Mouse (Mus musculus): ENCODE measurements at regions not wholly inside any gene's neighbourhood (a gene's known extent, or its start where the extent isn't known, plus 50 kb on each side); places are given as distances from the start of the nearest gene placed in this dataset.
A peak's percentile ranks its signal among the peaks of the same experiment; 100 is the strongest.

DNA sequence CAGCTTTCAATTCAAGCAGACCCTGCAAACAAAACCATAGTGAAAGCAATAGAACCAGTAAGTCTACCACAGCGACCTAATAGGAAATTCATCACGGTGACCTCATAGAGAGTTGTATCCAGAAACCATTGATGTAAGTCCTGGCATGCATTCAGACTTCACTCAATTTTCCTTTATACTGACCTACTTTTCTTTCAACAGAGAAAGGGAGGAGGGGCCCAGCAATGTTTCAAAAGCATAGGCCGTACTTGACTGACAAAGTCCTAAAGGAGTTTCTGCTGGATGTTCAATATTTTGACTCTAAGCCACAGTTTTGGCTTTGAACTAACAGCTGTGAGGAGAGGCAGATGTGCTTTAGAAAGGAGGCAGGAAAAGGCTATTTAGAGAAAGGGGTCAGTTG lies 88.4 kb downstream of the AI593442 start:
- intact Hi-C loops (cut with DNase I): no loop called here
- no peak for DNase-seq (ENCODE audit: extremely low spot score in 1 of 2, low spot score in 2 of 2)

DNA sequence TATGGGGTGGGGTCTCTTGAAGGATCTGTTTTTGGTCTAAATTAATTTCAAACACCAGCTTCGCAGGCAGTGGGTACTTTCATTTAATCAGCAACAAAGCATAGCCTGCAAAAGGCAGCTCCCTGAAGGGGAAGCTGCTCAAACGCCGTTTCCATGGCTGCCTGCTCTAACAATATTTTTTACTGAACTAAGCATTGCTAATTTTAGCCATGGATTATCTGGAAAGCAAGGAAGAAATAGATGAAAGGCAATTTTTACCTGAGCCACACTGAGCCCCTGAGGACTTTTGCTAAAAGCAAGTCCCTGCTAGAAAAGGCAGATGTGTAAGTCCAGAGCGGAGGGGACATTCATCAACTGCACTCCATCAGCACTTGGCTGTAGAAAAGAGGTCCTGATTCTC lies 105.5 kb downstream of the AI593442 start:
- intact Hi-C loops (cut with DNase I): no loop called here
- DNase-seq (ENCODE audit: extremely low spot score in 1 of 2, low spot score in 2 of 2): peak in 1 of 2 experiments; percentile 26

DNA sequence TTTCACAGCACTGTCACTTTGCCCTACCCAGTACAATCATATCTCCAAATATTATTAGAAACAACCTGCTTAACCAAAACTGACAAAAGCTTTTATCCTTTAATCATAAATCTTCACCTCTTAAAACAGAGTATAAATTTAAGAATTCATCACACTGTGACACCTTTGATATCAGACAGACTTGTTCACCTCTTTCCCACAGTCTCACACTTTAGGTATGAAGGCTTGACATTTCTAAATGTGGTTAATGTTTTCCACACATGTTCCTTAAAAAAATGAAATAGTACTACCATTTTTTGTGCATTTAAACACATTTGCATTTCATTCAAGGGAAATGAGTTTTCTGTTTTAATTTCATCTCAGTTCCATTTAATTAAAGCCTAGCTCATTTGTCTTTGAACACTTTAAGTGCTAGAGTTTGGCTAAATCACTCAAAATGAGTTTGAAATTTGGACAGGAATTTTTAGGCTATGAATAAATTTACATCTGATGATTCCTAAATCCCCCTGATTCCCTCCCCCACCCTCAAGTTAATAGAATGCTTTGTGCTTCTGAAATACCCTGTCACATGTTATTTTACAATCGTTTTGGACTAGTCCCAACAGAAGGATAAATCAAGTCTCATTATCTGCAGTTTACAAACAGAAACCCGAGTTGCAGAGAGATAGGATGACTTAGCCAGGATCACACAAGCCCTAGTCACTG lies 127.9 kb downstream of the AI593442 start:
- DNase-seq (ENCODE audit: extremely low spot score in 1 of 2, low spot score in 2 of 2): no peak
- intact Hi-C loops (cut with DNase I): no loop called here

DNA sequence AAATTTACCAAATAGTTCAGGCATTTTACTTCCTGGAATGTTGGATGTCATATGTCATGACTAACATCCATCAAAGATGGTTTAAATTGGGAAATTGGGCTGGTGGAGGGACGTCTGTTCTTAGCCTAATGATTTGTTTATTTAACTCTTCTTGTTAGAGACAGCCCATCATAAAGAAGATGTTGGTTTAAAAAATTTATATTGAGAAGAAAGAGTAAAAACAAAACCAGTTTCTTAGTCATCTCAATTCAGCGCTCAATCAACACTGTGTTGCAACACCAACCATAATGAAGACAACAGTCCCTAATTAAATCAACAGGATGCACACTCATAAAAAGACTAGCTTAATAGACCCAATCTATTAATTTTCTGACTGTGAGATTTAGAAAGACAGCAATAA lies 133.5 kb downstream of the AI593442 start:
- no peak for DNase-seq (ENCODE audit: extremely low spot score in 1 of 2, low spot score in 2 of 2)
- intact Hi-C loops (cut with DNase I): no loop called here

DNA sequence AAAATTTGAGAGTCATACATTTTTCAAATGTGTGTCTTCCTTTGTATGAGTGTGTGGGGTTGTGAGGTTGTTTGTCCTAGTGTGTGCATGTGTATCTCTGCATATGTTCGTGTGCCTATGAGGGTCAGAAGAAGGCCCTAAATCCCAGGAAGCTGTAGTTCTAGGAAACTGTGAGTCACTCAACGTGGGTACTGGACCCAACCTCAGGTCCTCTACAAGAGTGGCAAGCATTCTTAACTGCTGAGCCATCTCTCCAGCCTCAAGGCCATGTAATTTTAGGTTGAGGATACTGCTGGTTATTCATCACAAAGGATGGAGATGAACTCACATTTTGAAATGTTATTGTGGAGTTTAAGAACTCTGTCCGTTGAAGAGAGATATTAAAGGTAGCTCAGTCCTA lies 140.5 kb downstream of the AI593442 start:
- no peak for DNase-seq (ENCODE audit: extremely low spot score in 1 of 2, low spot score in 2 of 2)
- intact Hi-C loops (cut with DNase I): no loop called here

DNA sequence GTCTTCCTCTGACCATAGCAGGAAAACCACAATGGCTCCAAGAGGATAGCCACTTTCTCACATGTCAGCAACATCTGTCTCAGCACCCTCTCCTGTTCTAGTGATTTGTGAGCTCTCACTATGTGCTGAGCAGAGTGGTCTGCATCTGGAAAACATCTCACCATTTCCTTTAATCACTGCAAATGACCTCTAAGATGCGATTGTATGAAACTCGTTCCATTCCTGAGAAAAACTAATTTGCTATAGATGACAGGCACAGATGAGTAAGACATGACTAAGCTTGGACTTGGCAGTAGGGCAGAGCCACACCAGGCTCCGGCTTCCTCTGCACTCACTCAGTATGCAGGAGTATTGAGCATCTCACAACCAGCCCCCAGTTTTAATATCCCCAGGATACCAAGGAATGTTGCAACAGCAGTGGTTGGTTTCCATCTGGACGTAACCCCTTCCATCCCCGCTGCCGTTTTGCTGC lies 150.1 kb downstream of the AI593442 start:
- DNase-seq (ENCODE audit: extremely low spot score in 1 of 2, low spot score in 2 of 2): no peak
- intact Hi-C loops (cut with DNase I): no loop called here

DNA sequence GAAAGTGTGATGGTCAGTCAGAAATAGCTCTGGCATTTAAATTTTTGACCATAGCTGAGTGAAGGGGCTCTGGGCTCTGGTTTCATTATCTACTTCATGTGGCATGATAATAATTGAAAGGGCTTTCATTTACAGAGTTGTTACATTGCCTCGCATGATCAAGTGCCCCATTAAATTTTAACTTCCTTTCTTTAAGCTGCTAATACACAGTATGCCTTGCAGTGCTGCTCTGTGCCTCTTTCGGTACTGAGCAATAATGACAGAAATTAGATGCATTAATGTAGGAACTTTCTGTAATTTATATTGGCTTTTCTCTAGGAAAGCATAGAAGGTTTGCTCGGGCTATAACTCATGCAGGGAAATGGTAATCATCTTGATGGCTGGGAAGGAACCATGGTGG lies 179.1 kb downstream of the AI593442 start:
- intact Hi-C loops (cut with DNase I): no loop called here
- DNase-seq (ENCODE audit: extremely low spot score in 1 of 2, low spot score in 2 of 2): no peak

DNA sequence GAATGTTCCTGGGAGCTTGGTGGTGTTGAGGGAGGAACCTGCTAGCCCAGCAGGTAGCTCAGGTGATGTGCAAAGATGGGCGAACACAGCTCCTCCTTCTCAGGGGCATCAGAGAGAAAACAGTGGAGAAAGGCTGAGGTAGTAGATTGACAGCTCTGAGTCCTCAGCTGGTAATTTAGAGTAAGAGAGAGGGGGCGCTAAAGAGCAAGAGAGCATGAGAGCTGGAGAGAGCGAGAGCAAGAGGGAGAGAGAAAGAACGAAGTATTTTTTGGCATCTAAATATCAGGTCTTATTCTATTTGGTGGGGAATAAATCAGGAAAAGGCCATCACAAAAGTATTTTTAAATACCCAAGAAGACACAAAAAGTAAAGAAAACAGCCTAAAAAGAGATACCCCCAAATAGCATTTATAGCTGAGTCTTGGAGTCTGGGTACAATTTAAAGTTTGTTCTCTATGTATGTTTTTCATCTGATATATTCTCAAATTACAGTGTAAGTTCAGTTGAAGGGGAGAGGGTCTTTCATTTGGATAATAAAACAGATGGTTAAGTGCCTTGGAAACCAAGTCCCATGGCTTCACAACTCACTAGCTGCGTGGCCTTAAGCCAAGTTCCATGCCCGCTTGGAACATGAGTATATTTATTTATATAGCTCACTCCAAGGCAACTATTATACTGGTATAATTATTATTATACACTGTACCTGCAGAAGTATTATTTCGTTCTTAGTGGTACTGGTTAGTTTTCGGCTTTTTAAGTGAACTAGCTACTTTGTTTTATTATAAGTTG lies 183.9 kb downstream of the AI593442 start:
- DNase-seq (ENCODE audit: extremely low spot score in 1 of 2, low spot score in 2 of 2): peak in 1 of 2 experiments; percentile 15
- intact Hi-C loops (cut with DNase I): no loop called here

DNA sequence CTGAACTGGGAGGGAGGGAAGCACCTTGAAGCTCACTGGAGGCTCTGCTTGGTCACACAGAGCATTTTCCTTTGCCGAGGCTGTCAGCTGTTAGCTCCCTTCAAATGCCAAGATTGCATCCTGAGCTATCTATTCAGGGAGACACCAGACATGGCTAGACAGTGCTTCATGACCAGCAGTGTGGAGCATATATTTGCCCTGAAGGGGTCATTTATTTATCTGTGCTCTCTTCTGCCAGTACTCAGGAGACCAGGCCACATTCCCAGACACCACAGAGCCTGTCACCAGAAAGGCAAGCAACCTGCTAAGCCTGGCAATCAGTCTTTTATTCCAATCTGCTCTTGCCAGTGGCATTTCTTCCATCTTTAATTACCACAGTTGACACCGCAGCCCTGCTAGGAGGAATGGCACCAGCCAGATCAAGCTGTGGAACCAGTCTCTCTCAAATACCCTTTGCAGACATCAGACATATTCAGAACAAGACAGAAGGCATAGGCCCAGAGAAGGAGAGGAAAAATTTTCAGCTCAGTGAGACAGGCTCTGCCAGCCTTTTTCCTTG lies 186.6 kb downstream of the AI593442 start:
- no peak for DNase-seq (ENCODE audit: extremely low spot score in 1 of 2, low spot score in 2 of 2)

DNA sequence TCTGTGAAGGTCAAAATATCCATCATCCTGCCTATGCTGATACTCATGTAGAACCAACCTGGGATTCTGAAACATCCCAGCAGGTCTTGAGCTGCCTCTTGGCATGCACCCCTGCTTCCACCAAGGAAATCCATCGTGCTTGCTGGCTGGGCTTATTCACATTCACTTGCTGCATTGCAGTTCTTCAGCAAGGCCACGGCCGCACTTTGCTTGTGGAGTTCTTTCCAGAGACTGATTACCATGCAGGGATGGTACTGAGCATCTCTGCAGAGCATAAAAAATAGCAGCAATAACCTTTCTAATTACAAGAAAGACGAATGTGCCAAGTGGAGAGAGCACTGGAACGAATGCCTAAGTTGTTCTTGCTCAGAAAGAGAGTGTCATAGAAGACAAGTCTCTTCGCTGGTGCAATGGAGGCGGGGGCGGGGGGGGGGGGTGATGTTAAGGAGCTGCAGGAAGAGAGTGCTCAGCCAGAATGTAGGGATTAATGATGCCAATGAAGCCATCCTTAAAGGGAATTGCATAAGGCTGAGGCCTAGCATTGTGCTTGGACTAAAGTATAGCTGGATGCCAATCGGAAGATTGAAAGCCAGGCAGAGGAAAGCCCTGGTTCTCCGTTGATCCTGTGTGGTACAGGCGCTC lies 205.9 kb downstream of the AI593442 start:
- DNase-seq (ENCODE audit: extremely low spot score in 1 of 2, low spot score in 2 of 2): no peak
- intact Hi-C loops (cut with DNase I): no loop called here

More for the DNA sequence above, 186.6 kb downstream of the AI593442 start:
- intact Hi-C loops (cut with DNase I): no loop called here

DNA sequence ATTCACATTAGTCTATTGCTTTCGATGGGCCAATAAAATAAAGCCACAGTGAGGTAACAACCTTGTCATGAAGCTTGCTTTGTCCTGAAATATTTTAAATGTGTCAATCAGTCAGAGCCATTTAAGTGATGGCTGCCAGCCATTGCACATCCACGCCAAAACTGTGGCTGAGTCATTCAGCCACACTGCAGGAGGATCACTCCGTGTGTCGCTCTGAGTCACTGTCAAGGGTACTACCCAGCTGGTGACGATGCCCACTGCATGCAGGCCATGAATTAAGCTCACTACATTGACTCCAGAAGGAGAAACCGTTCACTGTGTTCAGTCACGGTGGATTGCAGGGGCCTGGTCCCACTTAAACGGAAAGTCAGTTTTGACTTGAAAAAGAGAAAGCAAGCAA lies 206.7 kb downstream of the AI593442 start:
- intact Hi-C loops (cut with DNase I): no loop called here
- no peak for DNase-seq (ENCODE audit: extremely low spot score in 1 of 2, low spot score in 2 of 2)

DNA sequence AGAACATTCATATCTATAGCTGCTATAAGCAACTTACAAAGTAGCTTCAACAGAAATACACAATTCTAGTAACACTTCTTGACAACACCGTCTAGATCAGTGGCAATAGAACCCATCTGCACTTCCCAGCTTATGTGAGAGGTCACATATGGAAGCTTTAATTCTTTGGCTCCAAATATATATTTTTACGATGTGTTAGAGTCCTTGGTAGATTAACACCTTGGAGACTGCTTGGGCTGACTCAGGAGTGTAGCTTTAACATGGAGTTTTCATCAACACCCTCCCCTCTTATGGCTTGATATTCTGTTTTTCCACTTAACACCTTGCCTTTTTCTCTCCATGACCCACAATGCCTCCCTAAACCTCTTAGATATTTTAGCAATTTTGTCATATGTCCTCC lies 221.1 kb downstream of the AI593442 start:
- no peak for DNase-seq (ENCODE audit: extremely low spot score in 1 of 2, low spot score in 2 of 2)
- intact Hi-C loops (cut with DNase I): no loop called here

DNA sequence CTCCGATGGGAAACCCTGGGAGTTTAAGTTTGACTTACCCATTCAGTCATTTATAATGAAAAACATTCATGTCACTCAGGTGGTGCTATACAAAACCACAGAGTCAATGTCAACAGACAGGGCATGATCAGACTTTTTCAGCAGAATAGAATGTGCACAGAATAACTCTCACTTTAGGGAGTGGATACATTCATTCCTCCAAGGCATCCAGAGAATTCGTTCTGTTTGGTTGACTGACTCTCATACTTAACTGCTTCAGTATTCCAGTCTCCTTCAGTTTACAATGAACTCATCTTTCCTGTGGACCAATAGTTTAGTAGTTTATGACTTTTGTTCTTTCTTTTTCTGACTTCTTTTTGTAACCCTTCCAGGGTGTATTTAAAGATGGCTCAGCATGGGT lies 225.1 kb downstream of the AI593442 start:
- intact Hi-C loops (cut with DNase I): no loop called here
- DNase-seq (ENCODE audit: extremely low spot score in 1 of 2, low spot score in 2 of 2): no peak

DNA sequence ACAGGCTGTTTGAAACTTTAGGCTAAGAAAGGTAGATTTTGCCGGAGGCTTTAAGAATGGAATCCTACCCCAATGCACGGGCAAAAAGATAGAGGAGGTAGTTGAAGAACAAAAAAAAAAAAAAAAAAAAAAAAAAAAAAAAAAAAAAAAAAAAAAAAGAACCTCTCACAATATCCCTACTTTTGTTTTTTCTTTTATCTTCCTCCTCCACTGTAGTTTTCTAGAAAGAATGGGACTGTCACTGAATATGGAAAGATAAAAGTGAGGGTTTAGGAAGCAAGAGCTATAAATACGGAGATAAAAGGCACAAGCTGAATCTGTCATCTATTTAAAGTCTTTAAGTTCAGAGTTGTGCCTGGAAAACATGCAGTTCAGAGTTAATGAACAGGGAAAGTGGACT lies 227.8 kb downstream of the AI593442 start:
- intact Hi-C loops (cut with DNase I): no loop called here
- DNase-seq (ENCODE audit: extremely low spot score in 1 of 2, low spot score in 2 of 2): no peak

DNA sequence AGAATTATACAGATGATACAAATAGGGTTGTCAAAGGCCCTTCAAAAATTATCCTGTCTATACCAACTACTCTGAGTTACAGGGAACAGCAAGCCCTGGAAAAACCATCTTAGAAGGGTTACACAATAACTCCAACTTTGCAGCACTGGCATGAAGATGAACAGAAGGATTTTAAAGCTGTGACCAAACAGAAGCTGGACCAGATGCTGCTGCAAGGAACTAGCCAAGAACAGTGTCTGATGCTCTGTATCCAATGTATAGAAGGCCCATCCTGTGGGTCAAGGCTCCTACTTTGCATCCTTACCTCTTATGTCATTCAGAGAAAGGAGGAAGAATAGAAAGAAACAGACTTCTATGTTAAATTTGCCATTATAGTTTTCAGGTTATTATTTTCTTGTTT lies 231.3 kb downstream of the AI593442 start:
- intact Hi-C loops (cut with DNase I): no loop called here
- no peak for DNase-seq (ENCODE audit: extremely low spot score in 1 of 2, low spot score in 2 of 2)

DNA sequence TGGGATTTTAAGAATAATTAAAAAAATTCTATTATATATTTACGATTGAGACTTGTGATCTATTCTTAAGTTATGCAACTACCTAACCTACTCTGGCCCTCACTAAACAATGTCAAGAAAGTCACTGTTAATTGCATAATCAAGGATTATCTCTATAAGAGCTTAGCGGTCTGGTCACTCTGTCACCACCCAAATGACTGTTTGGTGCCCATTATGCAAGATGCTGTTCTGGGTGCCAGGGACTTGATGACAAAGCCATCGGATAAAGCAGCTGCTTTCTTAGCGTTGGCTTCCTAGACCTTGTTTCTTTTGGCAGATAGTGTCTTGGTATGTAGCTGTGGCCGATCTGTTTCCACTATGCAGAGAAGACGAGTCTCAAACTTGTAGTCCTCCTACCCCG lies 236.4 kb downstream of the AI593442 start:
- intact Hi-C loops (cut with DNase I): no loop called here
- no peak for DNase-seq (ENCODE audit: extremely low spot score in 1 of 2, low spot score in 2 of 2)

DNA sequence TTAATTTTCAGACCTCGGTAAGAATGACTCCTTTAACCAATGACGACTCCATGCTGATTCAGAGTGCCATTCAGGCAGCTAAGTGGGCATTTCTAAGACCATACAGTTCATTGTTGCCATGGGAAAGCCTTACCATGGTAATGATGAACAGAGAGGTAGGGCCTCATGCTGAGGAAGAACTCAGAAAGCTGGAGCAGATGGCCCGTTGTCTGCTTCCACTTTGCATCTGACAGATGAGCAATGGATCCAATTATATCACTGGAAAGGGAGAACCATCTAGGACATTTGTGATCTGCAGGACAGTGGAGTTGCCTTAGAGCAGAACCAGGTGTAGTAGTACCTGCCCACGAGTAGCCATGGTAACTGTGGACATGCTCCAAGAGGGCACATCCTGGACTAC lies 245.4 kb downstream of the AI593442 start:
- DNase-seq (ENCODE audit: extremely low spot score in 1 of 2, low spot score in 2 of 2): no peak
- intact Hi-C loops (cut with DNase I): loop anchor here (5.0 kb wide), 1 partner anchor 243 kb away; the partner anchor contains the start of gene AI593442

DNA sequence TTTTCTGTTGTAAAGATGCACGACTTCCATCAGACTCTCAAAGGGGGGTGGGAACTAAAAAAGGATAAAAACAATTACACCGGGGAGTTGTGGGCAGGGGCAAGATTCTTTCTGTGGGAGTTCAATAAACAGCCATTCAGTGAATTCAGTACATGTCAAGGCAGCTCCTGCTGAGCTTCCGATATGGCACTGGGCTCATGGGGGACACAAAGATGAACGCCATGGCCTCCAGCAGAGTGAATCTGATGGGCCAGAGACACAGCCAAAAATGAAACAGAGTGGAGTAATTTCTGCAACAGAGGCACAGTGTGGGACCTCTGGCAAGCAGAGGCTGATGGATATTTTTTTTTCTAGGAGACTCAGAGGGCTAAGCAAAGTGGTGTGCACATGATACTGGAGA lies 254.2 kb downstream of the AI593442 start:
- intact Hi-C loops (cut with DNase I): no loop called here
- DNase-seq (ENCODE audit: extremely low spot score in 1 of 2, low spot score in 2 of 2): no peak

DNA sequence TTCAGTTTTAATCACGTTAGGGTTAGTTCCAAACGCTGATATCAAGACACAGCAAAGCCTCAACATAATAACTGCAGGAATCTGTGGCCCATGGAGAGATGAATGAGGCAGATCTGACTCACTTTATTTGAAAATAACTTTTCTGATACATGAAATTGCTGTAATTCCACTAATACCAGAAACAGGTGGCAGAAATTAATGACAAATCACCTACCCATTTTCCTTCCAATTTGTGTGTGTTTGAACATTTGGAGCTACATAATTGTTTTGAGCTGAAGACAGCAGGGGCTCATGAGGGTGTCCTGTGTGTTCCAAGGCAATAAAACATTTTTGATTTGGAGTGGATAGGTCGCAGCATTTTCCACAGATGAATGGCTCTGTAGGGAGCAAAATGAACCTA lies 254.2 kb upstream of the Zc3h12c start:
- intact Hi-C loops (cut with DNase I): no loop called here
- DNase-seq (ENCODE audit: extremely low spot score in 1 of 2, low spot score in 2 of 2): no peak

DNA sequence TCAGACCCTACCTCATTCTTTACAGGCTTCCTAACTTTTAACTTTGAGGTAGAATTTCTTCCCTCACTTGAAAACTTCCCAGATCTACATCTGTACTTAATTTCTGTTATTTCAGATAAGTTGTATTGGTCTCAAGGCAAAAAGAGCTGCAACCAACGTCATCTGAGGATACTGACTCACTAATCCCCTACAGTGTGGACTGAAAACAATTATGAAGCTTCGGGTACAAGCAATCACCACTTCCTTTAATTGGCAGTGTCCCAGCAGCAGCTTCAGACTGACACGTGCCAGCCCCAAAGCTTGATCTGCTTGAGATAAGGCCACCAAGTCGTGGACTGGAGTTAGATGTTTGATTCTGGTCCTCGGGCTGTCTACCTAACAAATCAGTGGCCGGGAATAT lies 247.3 kb upstream of the Zc3h12c start:
- intact Hi-C loops (cut with DNase I): no loop called here

More for the DNA sequence above, 247.3 kb upstream of the Zc3h12c start:
- DNase-seq (ENCODE audit: extremely low spot score in 1 of 2, low spot score in 2 of 2): no peak

Measured in left cerebral cortex, postnatal 10 days (tissue).